Mouse (Mus musculus): ENCODE measurements around the gene Atf2. TPM values are rescaled to one million over a fixed set of nuclear protein-coding genes. Genes with fewer than 3 reads are reported as not detected.
"Not testable (repeated sequence)": the region's sequence is repeated elsewhere in the genome, so short reads cannot be mapped to it uniquely, and the experiment has no call there.

The Atf2 gene
- 79.4 and 91.9 TPM in 2 replicates for total RNA-seq (2015)
- total RNA-seq (2017): 42.1 and 42.3 TPM in 2 replicates

DNA sequence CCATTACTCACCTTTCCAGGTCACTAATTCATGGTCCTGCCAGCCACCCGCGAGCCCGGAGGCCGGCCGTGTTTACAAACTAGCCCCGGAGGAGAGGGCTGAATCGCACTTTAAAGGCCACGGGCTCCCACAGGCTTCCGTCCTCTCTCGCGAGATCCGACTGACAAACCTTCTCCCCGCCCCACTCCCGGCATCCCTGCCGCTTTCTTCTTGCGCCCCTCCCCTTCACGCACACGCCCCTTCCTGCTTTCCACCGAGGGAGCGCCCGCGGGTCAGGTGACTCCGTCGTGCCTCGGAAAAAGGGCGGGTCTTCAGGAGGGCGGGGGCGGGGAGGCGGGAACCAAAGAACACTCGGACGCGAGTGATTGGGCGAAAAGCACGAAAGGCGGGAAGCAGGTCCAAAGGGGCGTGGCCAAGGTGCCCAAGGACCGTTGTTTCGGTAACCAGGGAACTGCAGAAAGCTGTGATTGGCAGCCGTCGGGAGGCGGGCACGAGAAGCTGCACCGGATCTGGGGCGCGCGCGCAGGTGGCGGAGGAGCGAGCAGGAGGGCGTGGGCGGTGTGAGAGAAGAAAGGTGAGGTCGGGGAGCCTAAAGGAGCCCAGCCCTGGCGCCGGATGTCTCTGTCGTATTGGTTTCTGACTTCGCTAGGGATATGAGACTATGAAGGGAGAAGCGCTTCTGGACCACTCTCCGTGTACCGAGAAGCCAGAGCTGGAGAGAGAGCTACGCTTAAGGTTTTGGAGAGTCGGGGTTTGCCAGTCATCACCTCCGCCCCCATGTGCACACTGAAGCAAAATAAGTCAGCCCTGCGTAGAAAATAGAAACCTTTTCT is at the start of gene Atf2:
TSS of gene Atf2 (minus strand) at position 176 of the 833 bp plus-strand sequence.
- ATAC-seq (ENCODE audit: poor library complexity, severe bottlenecking): peak; percentile 93

DNA sequence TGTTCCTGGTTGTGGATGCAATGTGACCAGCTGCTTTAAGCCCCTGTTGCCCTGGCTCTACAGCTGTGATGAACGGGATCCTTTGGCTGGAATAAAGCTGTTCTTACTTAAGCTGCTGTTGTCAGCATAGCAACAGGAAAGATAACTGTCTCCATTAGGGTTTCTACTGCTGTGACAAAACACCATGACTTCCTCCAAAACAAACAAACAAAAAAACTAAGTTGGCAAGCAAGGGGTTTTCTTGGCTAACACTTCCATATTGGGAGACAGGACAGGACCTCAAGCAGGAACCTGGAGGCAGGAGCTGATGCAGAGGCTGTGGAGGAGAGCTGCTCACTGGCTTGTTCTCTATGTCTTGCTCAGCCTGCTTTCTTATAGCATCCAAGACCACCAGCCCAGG is 48.8 kb upstream of the Atf2 start:
- no peak for ATAC-seq (ENCODE audit: poor library complexity, severe bottlenecking)

DNA sequence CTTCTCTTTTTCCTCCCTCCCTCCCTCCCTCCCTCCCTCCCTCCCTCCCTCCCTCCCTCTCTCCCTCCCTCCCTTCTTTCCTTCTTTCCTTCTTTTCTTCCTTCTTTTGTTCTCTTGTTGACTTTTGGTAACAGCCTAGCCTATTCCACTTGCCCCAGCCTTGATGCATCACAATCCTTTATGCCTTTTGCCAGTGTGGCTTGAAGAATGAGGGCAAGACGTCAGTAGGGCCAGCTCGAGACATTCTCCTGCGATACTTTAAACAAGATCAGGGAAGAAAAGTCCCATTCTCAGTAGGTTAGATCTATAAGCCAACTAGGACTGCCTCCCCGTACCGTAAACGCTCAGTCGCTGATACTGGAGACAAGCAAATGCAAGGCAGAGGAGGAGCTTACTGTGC is 48.0 kb upstream of the Atf2 start:
- no peak for ATAC-seq (ENCODE audit: poor library complexity, severe bottlenecking)

DNA sequence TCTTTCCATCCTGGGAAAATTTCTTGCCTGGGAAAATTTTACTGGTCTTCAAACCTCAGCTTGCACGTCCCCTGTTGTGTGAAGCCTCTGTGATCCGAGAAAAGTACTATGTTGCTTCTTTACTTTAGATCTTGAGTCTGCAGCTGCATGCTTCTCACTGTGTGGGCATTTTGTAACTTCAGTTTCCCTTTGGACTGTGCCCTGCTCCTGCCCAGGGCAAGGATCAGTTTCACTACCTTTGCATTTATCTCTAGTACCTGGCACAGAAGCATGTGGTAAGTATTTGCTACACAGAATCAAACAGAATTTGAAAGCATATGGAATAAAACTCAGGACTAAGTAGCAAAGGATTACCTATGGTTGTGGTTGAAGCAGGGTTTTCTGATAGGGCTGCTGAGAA is 46.5 kb upstream of the Atf2 start:
- ATAC-seq (ENCODE audit: poor library complexity, severe bottlenecking): no peak

DNA sequence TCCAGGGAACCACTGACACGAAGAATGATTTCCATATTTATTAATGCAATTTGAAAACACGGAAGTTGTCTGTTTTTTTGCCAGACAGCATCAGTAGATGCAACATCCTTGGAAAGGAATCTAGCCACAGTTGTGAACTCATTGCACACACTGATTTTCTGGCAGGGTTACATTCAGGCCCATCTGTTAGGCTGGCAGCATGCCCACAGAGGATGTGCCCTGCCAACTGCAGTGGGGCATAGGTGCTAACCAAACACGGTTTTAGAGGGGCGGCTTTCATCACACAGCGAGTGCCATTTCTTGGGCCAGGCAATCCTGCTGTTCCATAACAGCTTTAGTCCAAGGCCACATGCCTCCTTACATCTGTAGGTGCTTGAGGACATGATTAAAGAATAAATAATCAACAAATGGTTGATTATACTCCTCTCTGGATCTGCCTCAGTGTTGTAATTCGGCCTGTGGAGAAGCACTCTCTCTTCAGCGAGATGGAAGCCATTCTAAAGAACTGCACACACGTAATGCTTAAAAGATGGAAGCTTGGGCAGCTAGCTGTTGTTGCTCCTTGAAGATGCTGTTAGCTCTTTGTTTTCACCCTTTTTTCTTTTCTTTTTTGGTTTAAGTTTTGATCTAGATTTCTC is 40.4 kb upstream of the Atf2 start:
- no peak for ATAC-seq (ENCODE audit: poor library complexity, severe bottlenecking)

DNA sequence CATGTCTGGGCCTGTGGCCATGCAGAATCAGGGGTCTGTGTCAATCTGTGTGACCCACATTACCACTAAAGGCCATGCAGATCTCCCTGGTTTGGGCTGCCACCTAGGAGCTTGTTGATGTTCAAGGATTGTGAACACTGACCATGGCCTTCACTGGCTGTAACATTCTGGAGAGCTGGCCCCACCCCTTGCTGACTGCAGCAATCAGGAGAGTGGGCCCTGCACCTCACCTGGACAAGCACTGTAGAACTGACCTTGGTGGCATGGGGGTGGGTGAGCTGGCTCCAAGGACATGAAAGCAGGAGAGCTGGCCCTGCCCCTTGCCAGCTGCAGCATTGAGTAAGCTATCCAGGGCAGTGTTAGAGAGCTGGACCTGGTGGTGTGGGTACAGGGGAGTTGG is 35.3 kb upstream of the Atf2 start:
- ATAC-seq (ENCODE audit: poor library complexity, severe bottlenecking): no peak

DNA sequence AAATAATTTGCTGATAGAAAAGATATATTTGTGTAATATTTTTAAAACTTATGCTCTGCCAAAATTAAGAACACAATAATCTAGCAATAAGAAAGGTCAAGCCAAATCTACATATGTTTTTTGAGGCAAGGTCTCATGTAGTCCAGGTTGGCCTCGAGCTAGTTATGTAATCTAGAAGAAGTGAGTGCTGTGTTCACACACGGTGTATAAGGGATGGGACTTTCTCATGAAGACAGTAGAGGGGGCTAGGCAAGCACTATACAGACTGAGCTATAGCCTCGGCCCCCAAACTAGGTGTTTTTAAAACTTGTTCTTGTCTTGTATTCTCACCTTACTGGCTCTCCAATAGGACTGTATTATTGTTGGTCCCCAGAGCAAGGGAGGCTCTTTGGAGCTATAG is 33.1 kb upstream of the Atf2 start:
- no peak for ATAC-seq (ENCODE audit: poor library complexity, severe bottlenecking)

DNA sequence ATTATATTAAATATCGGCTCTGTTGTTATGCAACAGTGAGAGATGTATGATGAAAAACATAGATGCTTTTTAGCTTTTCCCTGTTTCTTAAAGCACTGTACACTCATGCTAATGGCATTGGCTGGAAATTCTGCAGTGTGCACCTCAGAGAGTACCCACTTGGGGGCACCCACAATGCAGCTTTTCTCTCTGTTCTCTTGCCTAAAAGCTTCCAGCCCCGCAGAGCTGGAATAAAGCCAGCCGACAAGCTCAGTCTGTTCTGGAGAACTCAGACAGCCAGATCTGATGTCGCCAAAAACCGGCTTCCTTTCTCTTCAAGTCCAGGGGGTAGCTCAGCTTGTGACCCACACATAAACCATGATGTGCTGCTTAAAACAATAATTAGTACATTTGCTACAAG is 32.6 kb upstream of the Atf2 start:
- ATAC-seq (ENCODE audit: poor library complexity, severe bottlenecking): no peak

DNA sequence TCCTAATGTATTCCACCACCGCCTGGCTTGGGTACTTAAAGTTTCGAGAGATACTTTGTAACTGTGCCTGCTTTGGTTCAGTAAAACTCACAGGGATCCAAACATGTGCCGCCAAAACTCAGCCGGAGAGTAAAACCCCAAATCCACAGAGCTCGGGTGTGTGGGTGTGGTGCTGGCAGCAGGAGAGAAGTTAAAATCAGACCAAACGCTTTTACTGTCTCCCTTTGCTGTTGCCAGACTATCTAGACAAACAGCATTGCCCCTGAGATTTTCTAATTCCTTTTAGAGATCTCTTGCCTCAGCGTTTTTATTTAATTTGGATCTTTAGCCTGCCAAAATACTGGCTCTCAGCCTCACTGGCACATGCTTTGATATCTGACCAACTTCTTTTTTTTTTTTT is 27.2 kb upstream of the Atf2 start:
- no peak for ATAC-seq (ENCODE audit: poor library complexity, severe bottlenecking)

DNA sequence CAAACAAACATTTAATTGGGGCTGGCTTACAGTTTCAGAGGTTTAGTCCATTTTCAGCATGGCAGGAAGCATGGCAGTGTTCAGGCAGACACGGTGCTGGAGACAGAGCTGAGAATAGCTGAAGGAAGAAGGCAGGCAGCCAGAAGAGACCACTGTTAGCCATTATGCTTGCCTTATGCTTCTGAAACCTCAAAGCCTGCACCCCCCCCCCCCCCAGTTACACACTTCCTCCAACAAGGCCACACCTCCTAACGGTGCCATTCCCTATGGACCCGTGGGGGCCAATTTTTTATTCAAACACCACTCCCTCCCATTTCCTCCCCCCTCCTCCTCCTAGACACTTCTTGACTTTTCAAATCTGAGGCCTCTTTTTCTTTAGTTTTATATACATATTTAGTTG is 19.8 kb upstream of the Atf2 start:
- no peak for ATAC-seq (ENCODE audit: poor library complexity, severe bottlenecking)

DNA sequence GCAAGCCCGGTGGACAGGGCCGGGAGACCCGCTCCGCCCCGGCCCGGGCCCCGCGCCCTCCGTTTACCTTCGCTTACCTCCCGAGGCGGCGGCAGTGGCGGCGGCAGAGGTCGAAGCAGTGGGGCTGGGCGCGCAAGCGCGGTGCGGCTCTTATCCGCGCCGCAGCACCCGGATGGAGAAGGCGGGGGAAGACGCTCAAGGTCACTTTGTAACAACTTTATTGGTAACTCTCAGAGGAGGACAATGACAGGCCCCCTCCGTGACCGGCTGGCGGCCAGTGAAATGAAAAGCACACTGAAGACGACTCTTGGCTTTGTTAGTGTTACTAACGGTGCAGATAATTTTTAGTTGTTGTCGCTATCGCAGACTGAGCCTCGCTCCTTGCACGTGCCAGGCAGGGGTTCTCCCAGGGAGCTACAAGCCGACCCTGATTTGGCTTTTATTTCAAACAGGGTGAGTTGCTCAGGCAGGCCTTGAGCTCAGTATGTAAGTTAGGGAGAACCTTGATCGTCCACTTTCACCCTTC is 18.8 kb upstream of the Atf2 start, which contains the start of gene Atp5g3:
TSS of gene Atp5g3 (minus strand) at position 152 of the 526 bp plus-strand sequence.
- ATAC-seq (ENCODE audit: poor library complexity, severe bottlenecking): peak; percentile 96

DNA sequence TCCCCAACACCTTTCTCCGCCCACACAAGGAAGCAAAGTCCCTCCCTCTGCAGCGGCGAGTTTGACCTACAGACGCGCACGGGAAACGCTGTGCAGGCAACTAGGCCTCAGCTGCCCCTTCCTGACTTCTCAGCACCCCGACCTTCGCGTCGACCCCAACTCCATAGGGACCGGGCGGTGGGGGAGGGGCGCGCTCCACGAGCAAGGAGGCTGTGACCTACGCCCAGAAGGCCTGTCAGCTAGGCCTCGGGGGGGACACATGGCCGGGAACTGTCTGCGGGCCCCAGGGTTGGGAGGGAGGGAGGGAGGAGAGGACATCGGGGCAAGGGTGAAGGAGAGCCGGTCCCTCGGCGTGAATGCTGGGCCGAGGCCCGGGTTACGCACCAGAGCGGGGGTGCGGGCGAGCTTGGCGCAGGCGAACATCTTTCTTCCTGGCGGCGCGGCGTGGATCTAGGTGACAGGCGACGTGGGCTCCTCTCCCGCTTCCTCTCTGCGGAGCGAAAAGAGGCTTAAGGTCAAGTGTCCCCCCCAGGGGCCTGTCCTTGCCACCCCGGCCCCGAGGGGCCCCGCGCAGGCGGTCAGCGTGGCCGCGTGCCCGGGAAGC is 18.2 kb upstream of the Atf2 start:
- ATAC-seq (ENCODE audit: poor library complexity, severe bottlenecking): peak; percentile 54

DNA sequence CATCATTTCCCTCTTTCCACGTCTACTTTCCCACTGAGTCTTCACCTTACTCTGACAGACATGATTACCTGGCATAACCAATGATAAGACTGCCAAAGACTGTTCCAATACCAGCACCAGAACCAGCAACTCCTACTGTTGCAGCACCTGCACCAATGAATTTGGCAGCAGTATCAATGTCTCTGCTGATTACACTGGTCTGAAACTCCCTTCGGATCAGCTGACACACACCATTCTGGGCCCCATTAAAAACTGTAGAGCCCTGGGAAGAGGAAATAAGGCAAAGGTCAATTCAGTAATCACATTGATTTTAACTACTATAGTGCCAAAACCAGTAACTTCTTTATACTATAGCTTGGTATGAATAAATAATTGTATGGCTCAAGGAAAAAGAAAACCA is 16.7 kb upstream of the Atf2 start:
- ATAC-seq (ENCODE audit: poor library complexity, severe bottlenecking): no peak

DNA sequence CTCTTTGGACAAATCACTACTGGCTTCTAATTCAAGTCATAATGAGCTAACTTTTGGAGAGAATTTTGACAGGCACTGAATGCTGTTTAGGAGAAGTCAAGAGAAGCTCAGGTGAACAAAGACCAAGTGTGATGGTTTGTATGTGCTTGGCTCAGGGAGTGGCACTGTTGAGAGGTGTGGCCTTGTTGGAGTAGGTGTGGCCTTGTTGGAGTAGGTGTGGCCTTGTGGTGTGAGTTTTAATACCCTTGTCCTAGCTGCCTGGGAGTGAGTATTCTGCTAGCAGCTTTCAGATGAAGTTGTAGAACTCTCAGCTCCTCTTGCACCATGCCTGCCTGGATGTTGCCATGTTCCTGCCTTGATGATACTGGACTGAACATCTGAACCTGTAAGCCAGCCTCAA is 12.2 kb upstream of the Atf2 start:
- ATAC-seq (ENCODE audit: poor library complexity, severe bottlenecking): not testable (repeated sequence)

DNA sequence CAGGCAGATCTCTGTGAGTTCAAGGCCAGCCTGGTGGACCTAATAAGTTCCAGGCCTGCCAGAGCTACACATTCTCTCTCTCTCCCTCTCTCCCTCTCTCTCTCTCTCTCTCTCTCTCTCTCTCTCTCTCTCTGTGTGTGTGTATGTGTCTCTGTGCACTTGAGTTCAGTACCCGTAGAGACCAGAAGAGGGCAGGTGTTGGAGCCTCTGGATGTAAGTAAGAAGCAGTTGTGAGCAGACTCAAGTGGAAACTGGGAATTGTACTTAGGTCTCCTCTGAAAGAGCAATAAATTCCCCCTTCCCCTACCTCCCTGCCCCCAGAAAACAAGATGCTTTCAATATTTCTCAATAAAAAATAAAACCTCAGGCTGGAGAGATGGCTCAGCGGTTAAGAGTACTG is 11.1 kb upstream of the Atf2 start:
- no peak for ATAC-seq (ENCODE audit: poor library complexity, severe bottlenecking)

DNA sequence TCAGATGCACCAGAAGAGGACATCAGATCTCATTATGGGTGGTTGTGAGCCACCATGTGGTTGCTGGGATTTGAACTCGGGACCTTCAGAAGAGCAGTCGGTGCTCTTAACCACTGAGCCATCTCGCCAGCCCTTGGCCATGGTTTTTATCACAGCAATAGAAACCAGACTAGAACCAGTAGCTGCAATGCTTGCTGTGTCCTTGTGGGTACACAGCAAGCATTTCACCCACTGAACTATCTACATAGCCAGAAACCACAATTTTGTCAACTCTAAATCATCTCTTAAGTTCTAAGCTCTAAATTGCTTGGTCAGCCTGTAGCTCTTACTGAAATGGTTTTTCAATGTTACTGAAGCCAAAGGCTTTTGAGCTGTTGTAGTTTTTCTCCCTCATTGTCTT is 9.9 kb upstream of the Atf2 start:
- ATAC-seq (ENCODE audit: poor library complexity, severe bottlenecking): not testable (repeated sequence)

DNA sequence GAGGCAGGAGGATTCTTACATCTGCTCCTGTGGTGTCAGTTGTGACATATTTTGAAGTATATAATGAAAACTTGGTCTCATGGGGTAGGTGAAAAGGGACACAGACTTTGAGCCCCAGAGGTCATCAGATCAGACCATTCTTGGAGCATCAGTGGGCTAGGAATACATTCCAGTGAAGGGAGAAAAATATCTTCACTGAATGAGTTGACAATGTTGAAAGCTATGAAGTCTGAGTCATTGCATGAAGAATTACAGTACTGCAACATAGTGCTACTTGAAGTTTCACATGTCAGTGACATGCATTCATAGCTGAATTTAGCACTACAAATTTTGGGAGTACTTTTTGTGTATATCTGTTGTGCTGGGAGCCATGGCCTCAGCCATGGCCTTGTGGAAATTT is 8.7 kb upstream of the Atf2 start:
- ATAC-seq (ENCODE audit: poor library complexity, severe bottlenecking): no peak

DNA sequence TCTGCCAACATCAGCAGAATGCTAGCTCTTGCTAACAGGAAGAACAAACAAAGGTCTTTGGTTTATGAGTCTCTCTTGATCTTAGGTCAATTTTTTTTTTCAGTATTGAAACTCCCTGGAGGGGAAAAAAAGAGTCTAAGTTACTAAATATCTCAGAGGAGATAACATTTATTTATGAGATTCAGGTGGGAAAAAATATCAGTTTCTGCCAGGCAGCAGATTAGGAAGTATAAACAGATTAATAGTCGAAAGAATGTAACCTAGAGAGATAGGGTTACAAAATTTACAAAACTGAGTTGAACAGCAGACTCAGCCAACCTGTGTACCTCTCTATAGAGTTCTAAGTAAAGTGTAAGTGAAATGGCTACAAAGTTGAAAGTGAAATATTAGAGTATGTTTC is 7.9 kb upstream of the Atf2 start:
- ATAC-seq (ENCODE audit: poor library complexity, severe bottlenecking): no peak

DNA sequence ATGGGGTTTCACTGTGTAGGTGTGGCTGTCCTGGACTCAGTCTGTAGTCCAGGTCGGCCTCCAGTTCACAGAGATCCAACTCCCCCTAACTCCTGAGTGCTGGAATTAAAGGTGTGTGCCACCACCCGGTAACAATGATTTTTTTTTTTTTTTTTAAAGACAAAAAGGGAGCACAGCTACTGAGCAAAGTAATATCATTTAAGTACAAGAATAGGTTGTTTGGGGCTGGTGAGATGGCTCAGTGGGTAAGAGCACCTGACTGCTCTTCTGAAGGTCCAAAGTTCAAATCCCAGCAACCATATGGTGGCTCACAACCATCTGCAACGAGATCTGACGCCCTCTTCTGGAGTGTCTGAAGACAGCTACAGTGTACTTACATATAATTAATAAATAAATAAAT is 4.5 kb upstream of the Atf2 start:
- ATAC-seq (ENCODE audit: poor library complexity, severe bottlenecking): not testable (repeated sequence)

DNA sequence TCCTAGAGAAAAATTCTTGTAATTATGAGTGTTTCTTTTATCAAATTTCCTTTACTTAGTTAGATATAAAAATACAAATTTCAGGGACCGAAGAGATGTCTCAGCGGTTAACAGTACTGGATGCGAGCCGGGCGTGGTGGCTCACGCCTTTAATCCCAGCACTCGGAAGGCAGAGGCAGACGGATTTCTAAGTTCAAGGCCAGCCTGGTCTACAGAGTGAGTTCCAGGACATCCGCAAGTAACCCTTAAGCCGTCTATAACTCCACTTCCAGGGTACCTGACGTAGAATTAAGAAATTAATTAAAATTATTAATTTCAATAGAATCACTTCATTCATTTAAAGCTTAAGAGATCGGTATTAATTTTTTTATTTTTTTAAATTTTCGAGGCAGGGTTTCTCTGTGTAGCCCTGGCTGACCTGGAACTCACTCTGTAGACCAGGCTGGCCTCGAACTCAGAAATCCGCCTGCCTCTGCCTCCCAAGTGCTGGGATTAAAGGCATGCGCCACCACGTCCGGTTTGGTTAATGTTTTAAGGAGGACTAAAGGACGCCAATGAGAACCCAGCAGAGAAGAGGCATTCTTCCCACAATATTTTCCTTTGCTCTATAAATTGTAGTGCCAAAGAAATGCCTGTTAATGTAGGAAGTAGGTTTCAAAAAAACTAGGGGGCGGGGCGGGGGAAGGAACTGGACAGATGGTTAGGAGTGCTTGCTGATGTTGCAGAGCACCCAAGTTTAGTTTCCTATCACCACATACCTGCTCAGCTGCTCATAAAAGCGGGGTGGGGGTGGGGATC is 1.2 kb upstream of the Atf2 start:
- ATAC-seq (ENCODE audit: poor library complexity, severe bottlenecking): no peak
